Mouse (Mus musculus) heart, embryonic 15.5 days (tissue): ENCODE measurements around the gene Phf11c. TPM values are rescaled to one million over a fixed set of nuclear protein-coding genes. Genes with fewer than 3 reads are reported as not detected.

Experiments used
- polyA plus RNA-seq: library from polyadenylated mRNA; unstranded; fragments of >200 nt; fragmentation: Nextera tagmentation; extraction: Ambion mirVana; gene quantifications from 2 replicates; pipeline ENCODE4 v1.2.1, GENCODE M21; 2015

Phf11c gene
- polyA plus RNA-seq, 1 experiment from 2014 or later, result 0.25 TPM

Other genes starting within 250 kb of the Phf11c start
- gene Gm5142, start 216.6 kb downstream of the Phf11c start, polyA plus RNA-seq, result not detected in 2 replicates
- gene Rcbtb1, start 194.2 kb downstream of the Phf11c start, polyA plus RNA-seq, result 13.6 and 23.2 TPM in 2 replicates
- not detected in 2 replicates for gene Gm6904, start 135.2 kb downstream of the Phf11c start, polyA plus RNA-seq
- gene Phf11a, start 97.9 kb downstream of the Phf11c start, polyA plus RNA-seq, result 0.19 TPM in 1 of 2 replicates, not detected in the other
- 0.89 and 1.6 TPM in 2 replicates for gene Phf11b, start 54.0 kb downstream of the Phf11c start, polyA plus RNA-seq
- gene Phf11d, start 29.9 kb downstream of the Phf11c start, polyA plus RNA-seq, result 2.4 and 3.5 TPM in 2 replicates
- 4.5 and 7.7 TPM in 2 replicates for gene Setdb2, start 45.5 kb upstream of the Phf11c start, polyA plus RNA-seq
- 23.0 and 23.1 TPM in 2 replicates for gene Cab39l, start 45.6 kb upstream of the Phf11c start, polyA plus RNA-seq
- gene Cdadc1, start 202.6 kb upstream of the Phf11c start, polyA plus RNA-seq, result 29.9 and 33.0 TPM in 2 replicates
- gene Shisa2, start 229.9 kb upstream of the Phf11c start, polyA plus RNA-seq, result 8.6 and 17.4 TPM in 2 replicates